Mouse (Mus musculus) CH12.LX (cell line): ENCODE data around the gene Zc3h4.

Source experiments
- CHD1 ChIP-seq: IDR thresholded peaks from 2 replicates; pipeline ENCODE4 v1.6.1; 2012; ENCODE audit warnings: low read depth, low read length, improper control_type of control experiment, inconsistent platforms
- CTCF ChIP-seq, 2 experiments: IDR thresholded peaks in 1 of 2; conservative IDR thresholded peaks in 1 of 2; 2 replicates each; pipeline ENCODE4 v1.5.1; 2011 to 2012; ENCODE audit warnings: low read depth in 2 of 2, low read length in 2 of 2, improper control_type of control experiment in 1 of 2, inconsistent platforms in 1 of 2, mild to moderate bottlenecking in 1 of 2, moderate library complexity in 1 of 2
- GABPA ChIP-seq: IDR thresholded peaks from 2 replicates; pipeline ENCODE4 v1.6.1; 2012; ENCODE audit warnings: low read depth, low read length, improper control_type of control experiment, inconsistent platforms; ENCODE audit not compliant: insufficient replicate concordance
- KAT2A ChIP-seq: IDR thresholded peaks from 2 replicates; pipeline ENCODE4 v1.6.1; 2012; ENCODE audit warnings: low read length, improper control_type of control experiment, inconsistent platforms; ENCODE audit not compliant: insufficient replicate concordance
- MYC ChIP-seq: IDR thresholded peaks from 2 replicates; pipeline ENCODE4 v1.6.1; 2011; ENCODE audit warnings: low read depth, mild to moderate bottlenecking, improper control_type of control experiment, low read length
- POLR2A ChIP-seq: IDR thresholded peaks from 2 replicates; pipeline ENCODE4 v1.6.1; 2011; ENCODE audit warnings: low read depth, mild to moderate bottlenecking, improper control_type of control experiment, low read length
- RAD21 ChIP-seq: IDR thresholded peaks from 2 replicates; pipeline ENCODE4 v1.6.1; 2011; ENCODE audit warnings: low read depth, mild to moderate bottlenecking, low read length, improper control_type of control experiment, moderate library complexity
- TCF12 ChIP-seq: IDR thresholded peaks from 2 replicates; pipeline ENCODE4 v1.6.1; 2014; ENCODE audit warnings: low read depth, mild to moderate bottlenecking, inconsistent platforms, low read length, improper control_type of control experiment

DNA sequence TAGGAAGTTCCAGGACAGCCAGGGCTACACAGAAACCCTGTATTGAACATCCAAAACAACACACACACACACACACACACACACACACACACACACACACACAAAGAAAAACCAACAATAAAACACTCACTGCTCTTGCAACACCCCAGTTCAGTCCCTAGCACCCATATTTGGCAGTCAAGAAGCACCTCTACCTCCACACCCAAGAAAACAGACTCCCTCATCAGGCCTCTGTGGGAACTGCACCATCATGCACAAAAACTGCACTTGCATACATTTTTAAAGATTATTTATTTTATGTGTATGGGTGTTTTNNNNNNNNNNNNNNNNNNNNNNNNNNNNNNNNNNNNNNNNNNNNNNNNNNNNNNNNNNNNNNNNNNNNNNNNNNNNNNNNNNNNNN lies 40.5 kb downstream of the Zc3h4 start:
- TF ChIP-seq KAT2A, result no peak
- TF ChIP-seq POLR2A, result no peak
- no peak for TF ChIP-seq TCF12
- no peak for TF ChIP-seq MYC
- no peak for TF ChIP-seq GABPA
- peak in 1 of 2 experiments; percentile 54; a peak in 2 of 4 replicates for TF ChIP-seq CTCF (conservative IDR thresholded peaks at IDR 0.05 in 1 of 2, IDR thresholded peaks at IDR 0.05 in 1 of 2; ENCODE audit: low read depth in 2 of 2, low read length in 2 of 2)
- no peak for TF ChIP-seq CHD1
- peak; percentile 5 for TF ChIP-seq RAD21
